Mouse (Mus musculus): ENCODE measurements at regions not wholly inside any gene's neighbourhood (a gene's known extent, or its start where the extent isn't known, plus 50 kb on each side); places are given as distances from the start of the nearest gene placed in this dataset.

DNA sequence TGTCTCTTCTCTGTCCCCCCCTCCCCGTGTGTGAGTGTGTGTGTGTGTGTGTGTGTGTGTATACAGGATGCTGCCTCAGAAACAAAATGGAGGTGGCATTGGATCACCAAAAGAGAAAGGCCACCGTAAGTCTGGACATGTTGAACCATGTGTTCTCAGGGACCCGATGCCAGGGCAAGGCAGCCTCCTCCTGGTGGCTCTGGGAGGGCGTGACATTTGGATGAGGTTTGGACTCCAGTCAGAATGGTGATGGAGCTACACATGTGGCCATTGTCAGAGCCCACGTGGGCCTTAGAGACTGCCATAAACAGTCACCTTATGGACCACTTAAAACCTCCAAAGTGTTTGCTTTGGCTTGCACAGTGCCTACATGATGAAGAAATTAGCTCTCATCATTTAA is 80.0 kb downstream of the Efnb1 start:
- DNase-seq (ENCODE audit: low spot score) = peak; percentile 36

DNA sequence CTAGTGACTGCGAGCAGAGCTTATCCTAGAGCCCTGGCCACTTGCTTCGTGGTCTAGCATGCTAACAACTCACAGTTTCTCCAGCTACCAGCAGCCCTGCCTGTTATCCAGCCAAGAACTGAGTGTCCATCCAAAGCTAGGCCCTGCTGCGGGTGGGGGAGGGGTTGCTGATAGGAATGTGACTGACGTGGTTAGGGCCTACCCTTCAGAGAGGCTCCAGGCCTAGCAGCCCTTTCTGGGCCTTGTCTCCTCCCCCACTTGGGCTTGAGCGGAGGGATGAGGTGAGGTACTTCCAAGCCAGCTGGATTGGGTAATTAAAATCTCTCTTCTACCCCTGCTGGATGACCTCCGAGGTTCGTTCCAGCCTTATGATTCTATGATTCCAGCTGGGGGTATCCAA is 79.2 kb downstream of the Efnb1 start:
- no peak for DNase-seq (ENCODE audit: low spot score)

DNA sequence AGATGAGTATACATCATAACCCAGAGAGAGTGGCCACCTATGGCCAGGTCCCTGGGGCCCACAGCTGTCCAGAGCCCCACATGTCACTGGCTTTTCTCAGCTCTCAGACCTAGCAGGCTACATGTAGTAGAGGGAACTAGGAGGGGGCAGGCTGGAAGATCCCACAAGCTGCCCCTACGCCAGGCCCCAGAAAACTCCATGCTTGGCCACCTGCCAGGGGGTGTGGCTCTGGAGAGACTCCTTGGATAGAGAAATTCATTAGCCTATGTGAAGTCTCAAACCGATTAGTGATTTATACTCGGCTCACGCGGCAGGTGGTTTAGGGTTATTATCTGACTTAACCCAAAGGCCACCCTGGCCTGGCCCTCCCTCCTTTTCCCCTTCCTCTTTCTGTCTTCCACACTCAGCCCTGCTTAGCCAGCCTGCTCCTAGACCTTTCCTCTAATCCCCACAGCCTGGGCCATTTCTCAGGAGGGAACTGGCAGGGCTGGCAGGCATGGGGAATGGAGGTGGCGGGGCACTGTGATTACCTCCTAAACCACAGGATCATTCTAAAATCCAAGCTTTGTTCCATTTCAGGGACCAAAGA is 77.7 kb downstream of the Efnb1 start:
- DNase-seq (ENCODE audit: low spot score) = peak; percentile 21

DNA sequence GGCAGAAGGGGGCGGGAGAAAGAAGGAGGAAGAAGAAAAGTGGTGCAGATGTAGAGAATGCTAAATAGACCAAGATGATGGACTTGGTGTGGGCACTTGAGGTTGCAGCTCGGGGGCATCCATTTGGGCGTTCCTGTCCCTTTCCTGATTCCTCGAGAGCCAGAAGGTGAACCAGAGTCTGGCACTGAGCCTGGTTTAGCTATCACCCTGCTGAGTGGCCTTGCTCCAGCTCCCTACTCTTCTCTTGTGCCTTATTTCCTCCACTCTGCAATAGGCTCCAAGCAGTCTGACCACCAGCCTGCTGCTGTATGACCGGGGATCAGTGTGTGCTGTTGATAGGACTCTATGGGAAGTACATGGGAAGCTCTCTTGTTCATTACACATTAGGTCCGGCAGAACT is 68.1 kb downstream of the Efnb1 start:
- DNase-seq (ENCODE audit: low spot score) = no peak

DNA sequence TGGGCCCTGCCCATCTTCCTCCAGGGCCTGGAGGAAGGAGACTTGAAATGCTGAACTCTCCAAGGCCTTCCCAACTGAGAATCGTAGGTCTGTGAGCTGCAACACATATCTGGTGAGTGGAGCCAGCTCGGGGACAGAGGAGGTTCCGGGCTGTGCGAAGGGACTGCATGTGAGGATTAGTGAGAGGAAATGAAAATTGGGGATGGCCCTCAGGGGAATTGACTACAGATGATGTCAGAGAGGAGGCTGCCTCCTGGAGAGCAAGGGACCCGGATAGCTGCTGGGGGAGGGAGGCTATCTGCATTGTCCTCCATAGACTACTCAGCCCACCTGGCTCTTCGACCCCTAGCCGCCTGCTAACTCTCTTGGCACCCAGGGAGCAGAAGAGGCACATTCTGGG is 65.2 kb downstream of the Efnb1 start:
- DNase-seq (ENCODE audit: low spot score) = no peak

DNA sequence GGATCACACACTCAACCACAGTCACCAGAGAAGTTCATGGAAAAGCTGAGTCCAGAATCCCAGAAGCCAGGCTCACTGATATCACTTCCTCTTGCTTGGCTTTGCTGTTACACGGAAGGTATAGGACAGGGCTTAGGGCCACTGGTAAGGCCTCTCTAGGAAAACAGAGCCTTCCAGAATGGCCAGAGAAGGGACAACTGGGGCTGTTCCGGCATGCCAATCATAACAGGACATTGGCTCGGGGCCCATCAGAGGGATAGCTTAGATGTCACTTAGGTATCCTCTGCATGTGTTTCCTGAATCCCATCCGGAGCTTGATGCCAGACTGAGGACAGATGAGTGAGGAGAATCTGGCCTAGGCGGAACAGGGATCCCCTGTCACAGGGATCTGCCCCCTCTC is 63.7 kb downstream of the Efnb1 start:
- DNase-seq (ENCODE audit: low spot score) = peak; percentile 14

DNA sequence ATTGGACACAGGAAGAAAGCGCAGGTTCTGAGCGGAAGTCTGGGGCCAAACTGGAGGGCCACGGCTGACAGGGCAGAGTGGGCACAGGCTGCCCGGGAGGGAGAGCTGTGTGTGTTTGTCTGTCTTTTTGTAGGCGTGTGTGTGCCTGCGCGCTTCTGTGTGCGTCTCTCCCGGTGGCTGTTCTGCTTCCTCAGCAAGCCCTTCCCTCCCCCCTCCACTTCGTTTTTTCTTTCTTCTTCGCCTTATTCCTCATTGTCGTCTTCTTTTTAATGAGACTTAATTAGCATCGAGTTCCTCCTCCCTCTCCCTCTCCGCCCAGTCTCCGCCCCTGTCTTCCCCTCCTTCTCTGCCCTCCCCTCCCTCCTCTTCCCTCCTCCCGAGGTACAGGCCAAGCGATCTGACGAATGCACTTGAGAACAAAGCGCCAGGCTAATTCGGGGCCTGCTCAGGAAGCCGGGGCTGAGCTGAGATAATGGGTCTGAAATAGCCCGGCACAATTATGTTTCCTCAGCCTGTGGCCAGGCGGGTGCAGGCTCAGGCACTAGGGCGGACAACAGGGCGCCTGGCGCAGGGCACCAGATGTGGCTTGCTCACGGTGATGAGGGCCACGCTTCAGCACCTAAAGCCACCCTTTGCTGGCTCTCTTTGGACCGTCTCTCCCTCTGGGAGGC is 63.2 kb downstream of the Efnb1 start:
- DNase-seq (ENCODE audit: low spot score) = peak; percentile 69
